Mouse (Mus musculus) erythroblast, embryonic 14.5 days (primary cell): ENCODE measurements around the gene Nelfb. TPM values are rescaled to one million over a fixed set of nuclear protein-coding genes. Genes with fewer than 3 reads are reported as not detected.

Source experiments
- H3K27me3 ChIP-seq: 2 replicates; pipeline ENCODE4 v1.6.1; 2012; ENCODE audit warnings: inconsistent platforms; ENCODE audit not compliant: control insufficient read depth
- H3K36me3 ChIP-seq: 2 replicates; pipeline ENCODE4 v1.6.1; 2012; ENCODE audit warnings: mild to moderate bottlenecking, inconsistent platforms; ENCODE audit not compliant: control insufficient read depth
- H3K4me1 ChIP-seq: 2 replicates; pipeline ENCODE4 v1.6.1; 2012; ENCODE audit warnings: inconsistent platforms; ENCODE audit not compliant: control insufficient read depth
- H3K4me3 ChIP-seq: replicated peaks from 2 replicates; pipeline ENCODE3; 2012; ENCODE audit warnings: moderate library complexity, mild to moderate bottlenecking, inconsistent platforms
- H3K9me3 ChIP-seq: 2 replicates; pipeline ENCODE4 v1.6.1; 2012; ENCODE audit warnings: low read length, inconsistent platforms, mixed read lengths; ENCODE audit not compliant: control insufficient read depth
- GATA1 ChIP-seq: IDR thresholded peaks from 2 replicates; pipeline ENCODE4 v1.6.1; 2012; ENCODE audit warnings: low read length, inconsistent platforms, mixed read lengths
- TAL1 ChIP-seq: IDR thresholded peaks from 3 replicates; pipeline ENCODE4 v1.6.1; 2012; ENCODE audit warnings: low read length, inconsistent platforms, mixed read lengths
- polyA plus RNA-seq: library from polyadenylated mRNA; stranded (reverse); fragments of >175 nt; gene quantifications from 2 replicates; pipeline ENCODE4 v1.2.3, GENCODE M21; 2012

The Nelfb gene
- polyA plus RNA-seq, 1 experiment: 1.8 TPM

DNA sequence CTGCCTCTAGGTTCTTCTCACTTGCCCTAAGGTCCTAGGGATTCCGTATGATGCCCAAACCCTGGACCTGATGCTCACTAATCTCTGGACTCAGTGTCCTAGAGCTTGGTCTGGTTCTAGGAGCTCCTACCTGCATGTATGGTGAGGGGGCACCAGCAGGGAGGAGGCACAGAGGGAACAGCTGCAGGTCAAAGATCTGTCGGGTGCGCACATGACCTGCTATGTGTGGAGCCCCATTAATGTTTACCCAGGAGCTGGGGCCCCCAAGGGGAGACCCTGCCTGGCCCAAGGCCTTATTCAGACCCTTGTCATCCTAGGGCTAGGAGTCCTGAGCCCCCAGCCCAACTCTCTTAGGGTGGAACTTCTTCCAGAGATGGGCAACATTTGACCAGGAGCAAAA lies 22.8 kb upstream of the Nelfb start, which contains the start of gene Slc34a3:
TSS of gene Slc34a3 (minus strand) at position 315 of the 400 bp plus-strand sequence.
- Histone ChIP-seq H3K4me3 (no peak within 1 kb of the TSS), H3K4me1 (peaks cover 15% of the 10 kb centered on the region), H3K9me3 (no peaks in the 10 kb centered on the region), H3K36me3 (no peaks in the 10 kb centered on the region), H3K27me3 (peaks cover 16% of the 10 kb centered on the region)
- no peak for TF ChIP-seq TAL1

DNA sequence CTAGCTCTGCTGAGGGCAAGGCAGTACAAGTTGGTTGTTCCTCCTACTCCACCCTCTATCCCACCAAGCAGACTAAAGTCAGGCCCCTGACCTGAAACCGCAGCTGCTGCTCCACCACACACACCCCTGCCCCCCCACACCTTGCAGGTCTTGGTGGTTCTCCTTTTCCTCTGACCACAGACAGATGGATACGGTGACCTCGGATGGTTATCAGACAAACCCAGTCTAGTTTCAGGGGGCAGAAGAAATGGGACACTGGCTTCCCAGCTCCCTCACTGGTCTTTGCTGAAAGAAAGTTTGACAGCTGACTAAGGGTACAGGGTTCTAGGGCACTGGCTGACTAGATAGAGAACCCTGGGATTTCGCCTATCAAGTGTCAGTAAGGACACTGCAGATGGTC lies 22.1 kb upstream of the Nelfb start:
- Histone ChIP-seq H3K27me3 (peaks cover 16% of the 10 kb centered on the region), H3K4me3 (no peak overlapping the region), H3K4me1 (peaks cover 18% of the 10 kb centered on the region)

DNA sequence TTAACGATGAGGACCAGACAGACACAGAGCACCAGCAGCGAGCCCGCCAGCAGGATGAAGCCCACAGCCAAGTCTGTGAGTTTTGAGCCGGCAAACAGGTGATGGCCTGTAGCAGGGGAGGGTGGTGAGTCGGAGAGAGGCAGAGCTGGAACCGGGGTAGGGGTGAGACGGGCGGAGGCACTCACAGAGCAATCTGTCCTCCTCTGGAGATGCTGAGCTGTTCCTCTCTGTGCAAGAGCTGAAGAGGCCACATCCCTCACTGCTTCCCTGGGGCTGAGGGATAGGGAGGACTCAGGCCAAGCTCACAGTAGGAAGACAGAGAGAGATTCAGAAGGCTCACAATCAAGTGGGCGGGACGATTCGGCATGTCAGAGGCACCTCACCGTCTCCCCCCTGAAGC lies 19.7 kb upstream of the Nelfb start:
- H3K4me3 ChIP-seq: no peak overlapping the region
- H3K36me3 ChIP-seq: no peaks in the 10 kb centered on the region
- peaks cover 9% of the 10 kb centered on the region for H3K27me3 ChIP-seq
- TF ChIP-seq GATA1 (no peak), TAL1 (no peak)
- no peaks in the 10 kb centered on the region for H3K9me3 ChIP-seq
- H3K4me1 ChIP-seq: peaks cover 27% of the 10 kb centered on the region

More for the DNA sequence above, 22.1 kb upstream of the Nelfb start:
- H3K36me3 ChIP-seq: no peaks in the 10 kb centered on the region
- TF ChIP-seq TAL1 (no peak), GATA1 (no peak)
- no peaks in the 10 kb centered on the region for H3K9me3 ChIP-seq

DNA sequence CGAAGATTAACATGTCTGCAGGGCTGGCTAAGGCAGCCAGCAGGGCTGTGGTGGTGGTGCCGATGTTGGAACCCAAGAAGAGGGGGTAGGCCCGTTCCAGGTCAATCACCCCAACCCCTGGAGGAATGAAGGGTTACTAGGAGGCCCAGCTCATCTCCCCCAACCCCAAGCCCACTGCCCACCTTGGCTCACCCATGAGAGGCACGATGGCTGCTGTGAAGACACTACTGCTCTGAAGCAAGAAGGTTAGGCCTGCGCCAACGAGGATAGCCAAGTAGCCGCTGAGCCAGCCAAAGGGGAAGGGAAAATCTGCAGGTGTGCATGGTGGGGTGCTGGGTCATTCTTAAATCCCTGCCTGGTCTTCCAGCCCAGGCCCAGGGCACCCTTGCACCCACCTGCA lies 19.3 kb upstream of the Nelfb start:
- Histone ChIP-seq H3K36me3 (no peaks in the 10 kb centered on the region), H3K9me3 (no peaks in the 10 kb centered on the region), H3K27me3 (peaks cover 7% of the 10 kb centered on the region), H3K4me1 (peaks cover 30% of the 10 kb centered on the region), H3K4me3 (no peak overlapping the region)
- TF ChIP-seq TAL1: no peak
- TF ChIP-seq GATA1: no peak

DNA sequence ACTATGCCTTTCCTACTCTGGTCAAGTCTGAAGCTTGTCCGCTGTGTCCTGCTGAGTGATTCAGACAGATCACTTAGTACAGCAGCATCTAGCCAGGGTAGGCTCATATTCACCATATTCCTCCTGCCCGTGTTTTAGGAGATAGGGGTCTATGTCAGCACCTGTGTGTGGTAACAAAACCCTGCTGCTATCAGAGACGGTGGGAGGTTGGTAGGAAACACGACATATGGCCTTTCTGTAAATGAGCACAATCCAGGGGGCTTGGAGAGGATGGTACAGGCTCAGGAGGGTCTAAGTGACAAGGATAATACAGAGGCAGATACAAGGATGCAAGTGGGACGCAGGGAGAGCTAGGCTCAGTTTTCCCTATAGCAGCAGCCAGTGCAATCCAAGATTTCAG lies 18.3 kb upstream of the Nelfb start:
- TF ChIP-seq GATA1 (no peak), TAL1 (no peak)
- no peaks in the 10 kb centered on the region for H3K36me3 ChIP-seq
- peaks cover 7% of the 10 kb centered on the region for H3K27me3 ChIP-seq
- H3K4me3 ChIP-seq: no peak overlapping the region
- peaks cover 34% of the 10 kb centered on the region for H3K4me1 ChIP-seq
- H3K9me3 ChIP-seq: no peaks in the 10 kb centered on the region

DNA sequence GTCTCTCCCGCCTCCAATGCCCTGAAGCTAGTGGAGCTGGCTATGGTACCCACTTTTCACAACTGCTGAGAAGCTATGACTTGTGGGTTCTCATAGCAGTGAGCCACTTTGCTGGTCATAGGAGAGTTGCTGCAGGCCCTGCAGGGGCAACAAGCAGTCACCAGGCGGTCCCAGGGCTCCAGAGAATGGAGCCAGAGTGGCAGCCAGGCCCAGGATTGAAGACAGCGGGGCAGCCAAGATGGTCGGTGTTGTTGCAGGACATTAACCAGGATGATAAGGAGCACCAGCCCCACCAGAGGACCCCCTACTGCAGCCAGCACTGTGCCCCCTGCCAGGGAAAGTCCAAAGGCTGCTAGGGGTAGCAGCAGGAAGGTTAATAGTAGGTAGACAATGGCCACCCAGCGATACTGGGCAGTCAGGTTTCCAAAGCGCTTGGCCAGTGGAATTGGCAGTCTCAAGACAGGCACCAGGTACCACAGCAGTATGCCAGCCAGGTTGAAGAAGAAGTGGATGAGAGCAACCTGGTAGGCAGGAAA lies 17.8 kb upstream of the Nelfb start:
- H3K27me3 ChIP-seq: peaks cover 7% of the 10 kb centered on the region
- H3K9me3 ChIP-seq: no peaks in the 10 kb centered on the region
- H3K4me1 ChIP-seq: peaks cover 34% of the 10 kb centered on the region
- peaks cover 3% of the 10 kb centered on the region for H3K36me3 ChIP-seq
- H3K4me3 ChIP-seq: peak overlapping the region; percentile 46
- TF ChIP-seq TAL1: no peak
- TF ChIP-seq GATA1: no peak

DNA sequence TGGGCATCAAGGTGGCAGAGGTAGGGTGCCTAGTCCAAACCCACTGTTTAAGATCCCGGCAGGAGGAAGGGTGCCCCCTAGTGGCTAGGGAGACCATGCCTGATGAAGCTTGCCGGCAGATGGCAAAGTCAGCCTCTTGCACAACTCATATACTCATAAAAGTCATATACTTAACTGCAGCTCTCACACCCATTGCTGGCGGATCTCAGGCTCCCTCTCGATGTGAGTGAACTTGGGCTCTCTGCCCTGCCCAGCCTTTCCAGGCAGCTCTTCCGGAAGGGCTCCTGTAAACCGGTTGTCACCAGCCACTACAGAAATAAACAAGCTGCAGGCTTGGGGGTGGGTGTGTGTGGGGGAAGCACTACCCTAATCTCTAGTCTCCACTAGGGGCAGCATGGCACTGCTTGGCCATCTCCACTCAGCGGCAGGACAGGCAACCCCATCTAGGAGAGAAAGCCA lies 17.2 kb upstream of the Nelfb start:
- Histone ChIP-seq H3K36me3 (peaks cover 9% of the 10 kb centered on the region), H3K4me3 (peak overlapping the region; percentile 46), H3K9me3 (no peaks in the 10 kb centered on the region), H3K4me1 (peaks cover 34% of the 10 kb centered on the region), H3K27me3 (peaks cover 7% of the 10 kb centered on the region)
- TF ChIP-seq TAL1: no peak

DNA sequence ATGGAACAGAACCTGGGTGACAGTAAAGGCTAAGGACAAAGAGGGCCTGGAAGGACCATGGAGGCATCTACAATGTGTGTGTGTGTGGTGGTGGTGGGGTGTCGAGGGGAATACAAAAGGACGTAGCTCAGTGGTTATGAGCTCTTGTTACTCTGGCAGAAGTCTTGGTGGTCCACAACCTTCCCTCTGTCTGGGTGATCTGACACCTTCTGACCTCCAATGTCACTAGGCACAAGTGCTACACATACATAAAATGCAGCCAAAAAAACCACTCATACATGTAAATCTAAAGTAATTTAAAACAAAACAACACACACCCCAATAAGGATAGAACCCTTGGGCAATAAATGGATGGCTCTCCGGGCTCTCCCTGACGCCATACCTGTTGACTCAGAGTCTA lies 16.1 kb upstream of the Nelfb start:
- Histone ChIP-seq H3K4me1 (peaks cover 41% of the 10 kb centered on the region), H3K4me3 (no peak overlapping the region), H3K36me3 (peaks cover 19% of the 10 kb centered on the region), H3K9me3 (no peaks in the 10 kb centered on the region), H3K27me3 (peaks cover 7% of the 10 kb centered on the region)
- no peak for TF ChIP-seq GATA1
- TF ChIP-seq TAL1: no peak

DNA sequence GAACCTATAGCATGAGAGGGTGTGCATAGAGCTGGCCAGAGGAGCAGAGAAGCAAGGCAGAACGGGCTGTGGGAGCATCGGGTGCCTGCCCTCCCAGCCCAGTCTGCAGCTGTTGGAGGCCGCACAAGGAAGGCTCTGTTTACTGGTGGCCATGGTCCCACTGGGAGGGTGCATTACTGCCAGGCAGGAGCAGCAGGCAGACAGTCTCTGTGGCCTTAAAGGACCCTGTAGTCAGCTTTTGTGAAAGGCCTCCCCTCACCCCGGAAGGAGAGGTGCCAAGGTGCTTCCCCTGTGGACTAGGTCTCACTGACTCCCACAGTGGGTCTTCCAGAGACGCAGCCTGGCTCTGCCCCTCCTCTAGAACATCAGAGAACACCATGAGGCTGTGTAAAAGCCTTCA lies 15.6 kb upstream of the Nelfb start:
- Histone ChIP-seq H3K4me1 (peaks cover 46% of the 10 kb centered on the region), H3K9me3 (no peaks in the 10 kb centered on the region), H3K36me3 (peaks cover 25% of the 10 kb centered on the region), H3K27me3 (peaks cover 7% of the 10 kb centered on the region), H3K4me3 (no peak overlapping the region)
- no peak for TF ChIP-seq GATA1
- TF ChIP-seq TAL1: no peak

DNA sequence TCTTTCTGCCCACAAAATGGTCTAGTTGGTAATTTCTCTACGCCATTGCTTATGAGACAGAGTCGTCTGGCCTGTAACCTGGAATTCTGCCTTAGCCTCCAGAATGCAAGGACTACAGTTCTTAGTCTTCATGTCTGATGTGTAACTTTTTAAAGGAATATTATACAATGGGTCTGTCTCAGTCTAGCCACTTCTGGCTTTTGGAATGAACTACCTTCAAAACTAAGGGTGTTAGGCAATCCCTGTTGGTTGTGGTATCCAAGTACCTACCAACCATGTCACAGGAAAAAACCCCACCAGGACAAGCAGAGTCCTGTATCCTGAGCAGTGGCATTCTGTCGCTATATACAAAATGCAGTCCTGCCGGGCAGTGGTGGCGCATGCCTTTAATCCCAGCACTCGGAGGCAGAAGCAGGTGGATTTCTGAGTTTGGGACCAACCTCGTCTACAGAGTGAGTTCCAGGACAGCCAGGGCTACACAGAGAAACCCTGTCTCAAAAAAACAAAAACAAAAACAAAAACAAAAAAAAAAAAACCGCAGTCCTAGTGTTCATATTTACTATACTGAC lies 14.6 kb upstream of the Nelfb start:
- Histone ChIP-seq H3K4me1 (peaks cover 56% of the 10 kb centered on the region), H3K4me3 (peak overlapping the region; percentile 66), H3K9me3 (no peaks in the 10 kb centered on the region), H3K36me3 (peaks cover 34% of the 10 kb centered on the region), H3K27me3 (peaks cover 2% of the 10 kb centered on the region)
- no peak for TF ChIP-seq GATA1
- TF ChIP-seq TAL1: no peak
